Mouse (Mus musculus): ENCODE data around the gene Prl4a1. TPM values are rescaled to one million over a fixed set of nuclear protein-coding genes. Genes with fewer than 3 reads are reported as not detected.
"Not testable (repeated sequence)": the region's sequence is repeated elsewhere in the genome, so short reads cannot be mapped to it uniquely, and the experiment has no call there.

Gene Prl4a1
- polyA plus RNA-seq (2015; fragmentation: Nextera tagmentation; extraction: Ambion mirVana) = not detected in 2 replicates

GRCm38 (mm10) chr13:28015912-28016311, at the start of gene Prl4a1:
Gene Prl4a1 (plus strand): TSS chr13:28016212.
- Histone ChIP-seq H3K27ac (ENCODE audit: low read length) (no peak within 1 kb of the TSS), H3K4me2 (ENCODE audit: low read length) (no peak within 1 kb of the TSS), H3K9me3 (ENCODE audit: control insufficient read depth, low read length) (no peaks in the 10 kb centered on the region; the same call in 1 of the 2 replicates), H3K9ac (replicated peaks; ENCODE audit: low read depth, low read length) (no peak within 1 kb of the TSS), H3K4me1 (replicated peaks; ENCODE audit: control insufficient read depth, insufficient read depth, low read length) (no peaks in the 10 kb centered on the region), H3K36me3 (ENCODE audit: control insufficient read depth, insufficient read depth) (no peaks in the 10 kb centered on the region), H3K4me3 (replicated peaks; ENCODE audit: low read length) (no peak within 1 kb of the TSS), H3K27me3 (replicated peaks; ENCODE audit: control insufficient read depth, insufficient read depth, low read length) (no peaks in the 10 kb centered on the region)
- 95% methylated on average over 3 of the region's 3 CpGs for WGBS
- no peak for ATAC-seq

GRCm38 (mm10) chr13:27972931-27973330, 43.1 kb upstream of the Prl4a1 start:
- Histone ChIP-seq H3K9ac (replicated peaks; ENCODE audit: low read depth, low read length) (no peak overlapping the region), H3K9me3 (ENCODE audit: control insufficient read depth, low read length) (no peaks in the 10 kb centered on the region), H3K36me3 (ENCODE audit: control insufficient read depth, insufficient read depth) (no peaks in the 10 kb centered on the region), H3K4me2 (ENCODE audit: low read length) (no peak overlapping the region), H3K4me1 (replicated peaks; ENCODE audit: control insufficient read depth, insufficient read depth, low read length) (no peaks in the 10 kb centered on the region), H3K27me3 (replicated peaks; ENCODE audit: control insufficient read depth, insufficient read depth, low read length) (no peaks in the 10 kb centered on the region), H3K4me3 (replicated peaks; ENCODE audit: low read length) (no peak overlapping the region), H3K27ac (ENCODE audit: low read length) (no peak overlapping the region)
- no peak for ATAC-seq
- WGBS = 91% methylated on average over 1 of the region's 1 CpGs

- not testable (repeated sequence) for H3K9me3 ChIP-seq (ENCODE audit: control insufficient read depth, low read length); H3K4me2 ChIP-seq (ENCODE audit: low read length); ATAC-seq; H3K4me3 ChIP-seq (replicated peaks; ENCODE audit: low read length); H3K36me3 ChIP-seq (ENCODE audit: control insufficient read depth, insufficient read depth); H3K9ac ChIP-seq (replicated peaks; ENCODE audit: low read depth, low read length); H3K4me1 ChIP-seq (replicated peaks; ENCODE audit: control insufficient read depth, insufficient read depth, low read length); H3K27ac ChIP-seq (ENCODE audit: low read length); H3K27me3 ChIP-seq (replicated peaks; ENCODE audit: control insufficient read depth, insufficient read depth, low read length)
- WGBS = 75% methylated on average over 2 of the region's 2 CpGs
Observed at GRCm38 (mm10) chr13:27974281-27974680, 41.7 kb upstream of the Prl4a1 start.

- Histone ChIP-seq H3K4me2 (ENCODE audit: low read length) (no peak overlapping the region), H3K36me3 (ENCODE audit: control insufficient read depth, insufficient read depth) (no peaks in the 10 kb centered on the region), H3K27ac (ENCODE audit: low read length) (no peak overlapping the region), H3K27me3 (replicated peaks; ENCODE audit: control insufficient read depth, insufficient read depth, low read length) (no peaks in the 10 kb centered on the region), H3K4me3 (replicated peaks; ENCODE audit: low read length) (no peak overlapping the region), H3K9ac (replicated peaks; ENCODE audit: low read depth, low read length) (no peak overlapping the region), H3K4me1 (replicated peaks; ENCODE audit: control insufficient read depth, insufficient read depth, low read length) (no peaks in the 10 kb centered on the region), H3K9me3 (ENCODE audit: control insufficient read depth, low read length) (no peaks in the 10 kb centered on the region)
- peak; percentile 43; the same call in 1 of the 2 replicates for ATAC-seq
- 43% methylated on average over 2 of the region's 2 CpGs for WGBS
Observed at GRCm38 (mm10) chr13:27977646-27978045, 38.4 kb upstream of the Prl4a1 start.

- not testable (repeated sequence) for H3K4me1 ChIP-seq (replicated peaks; ENCODE audit: control insufficient read depth, insufficient read depth, low read length); H3K4me3 ChIP-seq (replicated peaks; ENCODE audit: low read length); H3K36me3 ChIP-seq (ENCODE audit: control insufficient read depth, insufficient read depth); H3K27me3 ChIP-seq (replicated peaks; ENCODE audit: control insufficient read depth, insufficient read depth, low read length); ATAC-seq; H3K9ac ChIP-seq (replicated peaks; ENCODE audit: low read depth, low read length); H3K27ac ChIP-seq (ENCODE audit: low read length); H3K4me2 ChIP-seq (ENCODE audit: low read length); H3K9me3 ChIP-seq (ENCODE audit: control insufficient read depth, low read length)
- WGBS = 85% methylated on average over 3 of the region's 3 CpGs
Observed at GRCm38 (mm10) chr13:27996557-27996956, 19.5 kb upstream of the Prl4a1 start.

GRCm38 (mm10) chr13:28029330-28029729, 13.3 kb downstream of the Prl4a1 start:
- no peak for ATAC-seq
- H3K4me2 ChIP-seq (ENCODE audit: low read length) = no peak overlapping the region
- H3K27ac ChIP-seq (ENCODE audit: low read length) = no peak overlapping the region

GRCm38 (mm10) chr13:28069315-28069714, 53.3 kb downstream of the Prl4a1 start:
- Histone ChIP-seq H3K4me3 (replicated peaks; ENCODE audit: low read length) (no peak overlapping the region), H3K27ac (ENCODE audit: low read length) (no peak overlapping the region), H3K9ac (replicated peaks; ENCODE audit: low read depth, low read length) (no peak overlapping the region), H3K27me3 (replicated peaks; ENCODE audit: control insufficient read depth, insufficient read depth, low read length) (no peaks in the 10 kb centered on the region), H3K4me1 (replicated peaks; ENCODE audit: control insufficient read depth, insufficient read depth, low read length) (no peaks in the 10 kb centered on the region), H3K36me3 (ENCODE audit: control insufficient read depth, insufficient read depth) (no peaks in the 10 kb centered on the region), H3K9me3 (ENCODE audit: control insufficient read depth, low read length) (no peaks in the 10 kb centered on the region), H3K4me2 (ENCODE audit: low read length) (no peak overlapping the region)
- 97% methylated on average over 3 of the region's 3 CpGs for WGBS
- no peak for ATAC-seq

More at GRCm38 (mm10) chr13:28029330-28029729, 13.3 kb downstream of the Prl4a1 start:
- H3K9ac ChIP-seq (replicated peaks; ENCODE audit: low read depth, low read length) = no peak overlapping the region
- H3K4me3 ChIP-seq (replicated peaks; ENCODE audit: low read length) = no peak overlapping the region
- no peaks in the 10 kb centered on the region for H3K4me1 ChIP-seq (replicated peaks; ENCODE audit: control insufficient read depth, insufficient read depth, low read length)
- no peaks in the 10 kb centered on the region for H3K9me3 ChIP-seq (ENCODE audit: control insufficient read depth, low read length)
- no peaks in the 10 kb centered on the region for H3K36me3 ChIP-seq (ENCODE audit: control insufficient read depth, insufficient read depth)
- H3K27me3 ChIP-seq (replicated peaks; ENCODE audit: control insufficient read depth, insufficient read depth, low read length) = no peaks in the 10 kb centered on the region

Other genes with a start within 250 kb of the Prl4a1 start
- gene Prl7c1, start 235.4 kb upstream of the Prl4a1 start, polyA plus RNA-seq (2015; fragmentation: Nextera tagmentation; extraction: Ambion mirVana) = not detected in 2 replicates
- not detected in 2 replicates for gene Prl2a1, start 214.6 kb upstream of the Prl4a1 start, polyA plus RNA-seq (2015; fragmentation: Nextera tagmentation; extraction: Ambion mirVana)
- gene Prl2c1, start 166.9 kb upstream of the Prl4a1 start, polyA plus RNA-seq (2015; fragmentation: Nextera tagmentation; extraction: Ambion mirVana) = not detected in 2 replicates
- gene Prl5a1, start 126.3 kb downstream of the Prl4a1 start, polyA plus RNA-seq (2015; fragmentation: Nextera tagmentation; extraction: Ambion mirVana) = not detected in 2 replicates
- gene Gm11361, start 241.3 kb downstream of the Prl4a1 start, polyA plus RNA-seq (2015; fragmentation: Nextera tagmentation; extraction: Ambion mirVana) = 3.3 and 4.5 TPM in 2 replicates

Data from forebrain, embryonic 16.5 days (tissue).